Mouse (Mus musculus) bone marrow, adult 2 months (tissue): ENCODE data around the gene Traf3ip3.

Source experiments
- CTCF ChIP-seq: fragments of 200-500 bp; IDR thresholded peaks from 2 replicates; pipeline ENCODE4 v1.5.1; 2011; ENCODE audit warnings: low read length, control low read depth; ENCODE audit not compliant: control insufficient read depth, insufficient read depth
- POLR2A ChIP-seq: fragments of 200-500 bp; IDR thresholded peaks from 2 replicates; pipeline ENCODE4 v1.6.1; 2011; ENCODE audit warnings: low read depth, mild to moderate bottlenecking, control low read depth, low read length, borderline replicate concordance; ENCODE audit not compliant: control insufficient read depth

DNA sequence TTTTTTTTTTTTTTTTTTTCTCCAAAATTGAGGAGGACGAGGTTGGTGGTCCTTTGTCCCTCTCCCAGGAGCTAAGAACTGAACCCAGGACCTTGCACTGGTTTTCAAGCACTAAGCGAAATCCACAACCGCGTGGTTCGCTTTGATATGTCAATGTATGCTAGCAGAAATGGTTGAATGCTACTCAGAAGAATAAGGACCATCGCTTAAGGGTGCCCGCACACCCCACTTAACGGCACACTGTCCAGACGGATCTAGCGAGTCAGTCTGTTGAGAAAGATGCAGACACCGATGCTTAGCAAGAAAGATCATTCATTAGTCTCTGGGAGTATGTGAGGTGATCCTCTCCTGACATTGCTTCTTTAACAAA, 71.1 kb downstream of the Traf3ip3 start:
- TF ChIP-seq POLR2A (no peak), CTCF (no peak)
